Mouse (Mus musculus): ENCODE data around the gene Pard3. TPM values are rescaled to one million over a fixed set of nuclear protein-coding genes. Genes with fewer than 3 reads are reported as not detected.

Gene Pard3
- polyA plus RNA-seq, 1 experiment, result 10.4 TPM

DNA sequence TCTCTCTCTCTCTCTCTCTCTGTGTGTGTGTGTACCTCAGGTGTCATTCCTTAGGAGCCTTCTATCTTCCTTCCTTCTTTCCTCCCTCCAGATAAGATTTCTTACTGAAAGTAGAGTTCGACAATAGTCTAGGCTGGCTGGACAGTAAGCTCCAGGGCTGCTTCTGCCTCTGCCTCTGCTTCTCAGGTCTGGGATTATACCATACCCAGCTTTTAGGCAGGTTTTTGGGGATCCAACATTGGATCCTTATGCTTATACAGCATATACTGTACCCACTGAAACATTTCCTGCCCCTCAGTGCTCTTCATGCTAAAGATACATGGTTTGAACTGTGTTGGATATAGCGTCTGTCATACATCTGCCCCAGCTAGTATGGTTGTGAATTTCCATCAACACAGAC is 536.9 kb downstream of the Pard3 start:
- H3K4me1 ChIP-seq (replicated peaks; ENCODE audit: control insufficient read depth, insufficient read depth, low read length), result no peaks in the 10 kb centered on the region
- 97% methylated on average over 2 of the region's 2 CpGs for WGBS
- no peak overlapping the region for H3K27ac ChIP-seq (ENCODE audit: control insufficient read depth, insufficient read depth, low read length)
- no peak for DNase-seq
- H3K27me3 ChIP-seq (ENCODE audit: control insufficient read depth, insufficient read depth, low read length), result no peaks in the 10 kb centered on the region
- TF ChIP-seq POLR2A (IDR thresholded peaks at IDR 0.05; ENCODE audit: control insufficient read depth, extremely low read depth, insufficient read depth, low read length, poor library complexity), result no peak
- no peak for TF ChIP-seq CTCF (IDR thresholded peaks at IDR 0.05; ENCODE audit: borderline replicate concordance, control insufficient read depth, extremely low read depth, insufficient read depth, low read length, poor library complexity)
- no peak overlapping the region for H3K4me3 ChIP-seq (ENCODE audit: control insufficient read depth, insufficient read depth, low read length)
- H3K36me3 ChIP-seq (ENCODE audit: control insufficient read depth, insufficient read depth, low read length), result no peaks in the 10 kb centered on the region

DNA sequence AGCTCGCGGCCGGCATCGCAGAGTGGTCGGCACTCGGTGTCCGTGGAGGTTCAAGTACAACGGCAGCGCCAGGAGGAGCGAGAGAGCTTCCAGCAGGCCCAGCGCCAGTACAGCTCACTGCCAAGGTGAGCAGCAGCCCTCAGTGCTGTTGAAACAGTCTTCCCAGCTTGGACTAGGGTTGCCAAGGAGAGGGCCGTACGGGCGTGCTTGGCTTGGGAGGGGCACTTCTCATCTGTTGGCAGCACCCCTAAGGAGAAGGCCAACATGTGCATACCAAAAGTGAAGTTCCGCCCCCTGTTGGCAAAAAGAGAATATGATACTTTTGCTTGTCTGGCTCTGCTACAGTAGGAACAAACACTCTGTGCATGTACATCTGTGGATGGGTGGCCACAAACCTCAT is 539.4 kb downstream of the Pard3 start:
- DNase-seq, result no peak
- Histone ChIP-seq H3K36me3 (ENCODE audit: control insufficient read depth, insufficient read depth, low read length) (no peaks in the 10 kb centered on the region), H3K4me1 (replicated peaks; ENCODE audit: control insufficient read depth, insufficient read depth, low read length) (no peaks in the 10 kb centered on the region), H3K27me3 (ENCODE audit: control insufficient read depth, insufficient read depth, low read length) (no peaks in the 10 kb centered on the region), H3K27ac (ENCODE audit: control insufficient read depth, insufficient read depth, low read length) (no peak overlapping the region), H3K4me3 (ENCODE audit: control insufficient read depth, insufficient read depth, low read length) (no peak overlapping the region)
- no peak for TF ChIP-seq POLR2A (IDR thresholded peaks at IDR 0.05; ENCODE audit: control insufficient read depth, extremely low read depth, insufficient read depth, low read length, poor library complexity)
- no peak for TF ChIP-seq CTCF (IDR thresholded peaks at IDR 0.05; ENCODE audit: borderline replicate concordance, control insufficient read depth, extremely low read depth, insufficient read depth, low read length, poor library complexity)
- 96% methylated on average over 15 of the region's 15 CpGs for WGBS

DNA sequence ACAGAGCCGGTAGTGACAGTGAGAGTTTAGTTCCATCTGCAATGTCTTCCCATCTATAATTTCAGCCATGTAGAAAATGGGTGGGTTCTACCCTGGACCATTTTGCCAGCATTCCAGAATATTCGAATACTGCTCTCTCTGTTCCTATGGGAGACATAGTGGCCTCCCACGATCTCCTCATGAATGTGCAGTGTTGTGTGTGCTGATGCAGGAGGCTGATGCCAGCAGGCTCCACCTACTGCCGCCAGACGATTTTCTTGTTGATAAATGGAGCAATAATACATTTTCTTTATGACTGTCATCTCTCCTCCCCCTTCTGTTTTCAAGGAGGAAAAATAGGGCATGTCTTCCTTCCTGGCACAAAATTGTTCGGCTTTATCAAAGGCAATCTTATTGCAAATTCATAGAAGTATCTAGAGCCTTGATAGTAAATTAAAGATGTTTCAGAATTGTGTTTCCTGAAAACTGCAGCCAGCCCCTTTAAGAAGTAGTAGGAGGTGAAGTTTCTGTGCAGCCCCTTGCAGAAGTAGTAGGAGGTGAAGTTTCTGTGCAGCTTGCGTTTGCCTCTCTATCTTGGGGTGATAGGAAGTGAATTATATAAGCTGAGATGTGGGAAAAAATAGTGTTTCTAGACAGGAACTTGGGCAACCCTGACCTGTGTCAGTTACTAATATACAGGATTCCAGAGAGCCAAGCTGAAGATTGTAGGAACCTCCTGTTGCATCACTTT is 545.0 kb downstream of the Pard3 start:
- 77% methylated on average over 7 of the region's 7 CpGs for WGBS
- no peak overlapping the region for H3K27ac ChIP-seq (ENCODE audit: control insufficient read depth, insufficient read depth, low read length)
- H3K4me3 ChIP-seq (ENCODE audit: control insufficient read depth, insufficient read depth, low read length), result no peak overlapping the region
- DNase-seq, result no peak
- no peaks in the 10 kb centered on the region for H3K36me3 ChIP-seq (ENCODE audit: control insufficient read depth, insufficient read depth, low read length)
- no peak for TF ChIP-seq POLR2A (IDR thresholded peaks at IDR 0.05; ENCODE audit: control insufficient read depth, extremely low read depth, insufficient read depth, low read length, poor library complexity)
- TF ChIP-seq CTCF (IDR thresholded peaks at IDR 0.05; ENCODE audit: borderline replicate concordance, control insufficient read depth, extremely low read depth, insufficient read depth, low read length, poor library complexity), result no peak
- no peaks in the 10 kb centered on the region for H3K4me1 ChIP-seq (replicated peaks; ENCODE audit: control insufficient read depth, insufficient read depth, low read length)
- no peaks in the 10 kb centered on the region for H3K27me3 ChIP-seq (ENCODE audit: control insufficient read depth, insufficient read depth, low read length)

DNA sequence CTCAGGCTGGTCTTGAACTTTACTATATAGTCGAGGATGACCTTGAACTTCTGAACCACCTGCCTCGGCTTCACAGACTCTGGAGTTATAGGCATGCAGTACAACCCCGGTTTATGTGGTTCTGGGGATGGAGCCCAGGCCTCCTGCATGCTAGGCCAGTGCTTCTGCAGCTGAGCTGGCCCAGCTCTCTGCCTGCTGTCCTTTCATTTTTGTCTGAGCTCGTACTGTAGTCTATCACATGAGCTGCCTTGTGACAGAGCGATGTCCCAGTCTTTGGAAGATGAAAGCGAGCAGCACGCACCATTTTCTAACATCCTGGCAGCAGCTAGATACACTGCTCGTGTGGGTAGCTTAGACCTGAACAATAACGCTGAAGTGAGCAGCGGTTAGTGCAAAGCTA is 545.6 kb downstream of the Pard3 start:
- WGBS, result 83% methylated on average over 10 of the region's 10 CpGs
- H3K4me1 ChIP-seq (replicated peaks; ENCODE audit: control insufficient read depth, insufficient read depth, low read length), result no peaks in the 10 kb centered on the region

DNA sequence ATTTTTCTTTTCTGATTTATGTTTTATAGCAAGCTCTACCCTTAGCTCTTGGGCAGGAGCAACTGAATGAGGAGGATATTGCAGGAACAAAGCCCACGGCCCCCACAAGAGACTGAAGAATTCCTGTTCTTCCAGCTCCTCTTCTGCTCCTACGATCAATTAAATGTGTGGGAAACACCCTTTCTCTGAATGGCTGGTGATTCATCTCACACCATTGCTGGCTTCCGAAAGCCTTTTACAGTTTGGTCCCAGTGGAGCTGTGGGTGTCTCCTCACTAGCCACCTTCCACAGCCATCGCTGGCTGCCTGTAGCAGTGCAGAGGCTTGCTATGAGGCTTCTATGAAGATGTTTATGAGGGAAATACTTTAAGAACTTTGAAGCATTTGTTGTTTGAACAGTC is 550.5 kb downstream of the Pard3 start:
- H3K36me3 ChIP-seq (ENCODE audit: control insufficient read depth, insufficient read depth, low read length), result no peaks in the 10 kb centered on the region

More for the DNA sequence above, 545.6 kb downstream of the Pard3 start:
- Histone ChIP-seq H3K27me3 (ENCODE audit: control insufficient read depth, insufficient read depth, low read length) (no peaks in the 10 kb centered on the region), H3K4me3 (ENCODE audit: control insufficient read depth, insufficient read depth, low read length) (no peak overlapping the region), H3K36me3 (ENCODE audit: control insufficient read depth, insufficient read depth, low read length) (no peaks in the 10 kb centered on the region), H3K27ac (ENCODE audit: control insufficient read depth, insufficient read depth, low read length) (no peak overlapping the region)
- TF ChIP-seq POLR2A (IDR thresholded peaks at IDR 0.05; ENCODE audit: control insufficient read depth, extremely low read depth, insufficient read depth, low read length, poor library complexity) (no peak), CTCF (IDR thresholded peaks at IDR 0.05; ENCODE audit: borderline replicate concordance, control insufficient read depth, extremely low read depth, insufficient read depth, low read length, poor library complexity) (no peak)
- no peak for DNase-seq

DNA sequence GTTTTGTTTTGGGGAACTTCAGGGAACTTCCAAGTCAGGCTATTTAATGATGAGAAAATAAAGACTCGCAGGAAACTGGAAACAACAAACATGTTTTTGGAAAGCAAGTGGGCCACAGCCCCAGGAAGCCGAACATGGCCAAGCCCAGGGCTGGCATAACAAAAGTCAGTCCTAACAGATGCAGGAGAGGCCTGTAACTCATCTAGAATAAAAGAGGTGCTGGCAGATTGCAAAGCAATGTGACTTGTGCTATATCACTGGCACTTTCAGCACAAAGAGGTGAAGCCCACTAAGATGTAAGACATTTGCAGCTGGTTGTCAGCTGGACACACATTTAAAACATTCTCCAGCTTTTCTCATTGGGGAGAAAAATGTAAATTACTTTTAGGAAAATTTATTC is 553.0 kb downstream of the Pard3 start:
- no peak for DNase-seq
- Histone ChIP-seq H3K36me3 (ENCODE audit: control insufficient read depth, insufficient read depth, low read length) (no peaks in the 10 kb centered on the region), H3K27ac (ENCODE audit: control insufficient read depth, insufficient read depth, low read length) (no peak overlapping the region), H3K4me3 (ENCODE audit: control insufficient read depth, insufficient read depth, low read length) (no peak overlapping the region), H3K4me1 (replicated peaks; ENCODE audit: control insufficient read depth, insufficient read depth, low read length) (no peaks in the 10 kb centered on the region), H3K27me3 (ENCODE audit: control insufficient read depth, insufficient read depth, low read length) (no peaks in the 10 kb centered on the region)
- 93% methylated on average over 2 of the region's 2 CpGs for WGBS
- TF ChIP-seq POLR2A (IDR thresholded peaks at IDR 0.05; ENCODE audit: control insufficient read depth, extremely low read depth, insufficient read depth, low read length, poor library complexity), result no peak
- TF ChIP-seq CTCF (IDR thresholded peaks at IDR 0.05; ENCODE audit: borderline replicate concordance, control insufficient read depth, extremely low read depth, insufficient read depth, low read length, poor library complexity), result no peak

More for the DNA sequence above, 550.5 kb downstream of the Pard3 start:
- TF ChIP-seq CTCF (IDR thresholded peaks at IDR 0.05; ENCODE audit: borderline replicate concordance, control insufficient read depth, extremely low read depth, insufficient read depth, low read length, poor library complexity), result no peak
- TF ChIP-seq POLR2A (IDR thresholded peaks at IDR 0.05; ENCODE audit: control insufficient read depth, extremely low read depth, insufficient read depth, low read length, poor library complexity), result no peak
- H3K27me3 ChIP-seq (ENCODE audit: control insufficient read depth, insufficient read depth, low read length), result no peaks in the 10 kb centered on the region
- DNase-seq, result no peak
- WGBS, result 93% methylated on average over 4 of the region's 4 CpGs
- no peaks in the 10 kb centered on the region for H3K4me1 ChIP-seq (replicated peaks; ENCODE audit: control insufficient read depth, insufficient read depth, low read length)
- H3K4me3 ChIP-seq (ENCODE audit: control insufficient read depth, insufficient read depth, low read length), result no peak overlapping the region
- H3K27ac ChIP-seq (ENCODE audit: control insufficient read depth, insufficient read depth, low read length), result no peak overlapping the region
